Mouse (Mus musculus): ENCODE results near the gene Cyp2d9. TPM values are rescaled to one million over a fixed set of nuclear protein-coding genes. Genes with fewer than 3 reads are reported as not detected.
"Not testable (repeated sequence)": the region's sequence is repeated elsewhere in the genome, so short reads cannot be mapped to it uniquely, and the experiment has no call there.

Cyp2d9 gene
- not detected in 2 replicates for polyA plus RNA-seq (2016; fragmentation: Nextera tagmentation; extraction: Ambion mirVana)

- no peak within 1 kb of the TSS for H3K27ac ChIP-seq (ENCODE audit: poor library complexity, severe bottlenecking)
- H3K9ac ChIP-seq, result no peak within 1 kb of the TSS
- H3K36me3 ChIP-seq, result no peaks in the 10 kb centered on the region
- ATAC-seq (ENCODE audit: insufficient number of reproducible peaks, low FRiP score), result no peak
- H3K9me3 ChIP-seq (replicated peaks), result peaks cover 17% of the 10 kb centered on the region
- H3K27me3 ChIP-seq (replicated peaks), result no peaks in the 10 kb centered on the region
- no peak within 1 kb of the TSS for H3K4me3 ChIP-seq
- no peak within 1 kb of the TSS for H3K4me2 ChIP-seq
- no peaks in the 10 kb centered on the region for H3K4me1 ChIP-seq (replicated peaks)
These were observed at the start of gene Cyp2d9 for GRCm38 (mm10) chr15:82433137-82433536. Gene Cyp2d9 (plus strand): TSS chr15:82433437.

DNA sequence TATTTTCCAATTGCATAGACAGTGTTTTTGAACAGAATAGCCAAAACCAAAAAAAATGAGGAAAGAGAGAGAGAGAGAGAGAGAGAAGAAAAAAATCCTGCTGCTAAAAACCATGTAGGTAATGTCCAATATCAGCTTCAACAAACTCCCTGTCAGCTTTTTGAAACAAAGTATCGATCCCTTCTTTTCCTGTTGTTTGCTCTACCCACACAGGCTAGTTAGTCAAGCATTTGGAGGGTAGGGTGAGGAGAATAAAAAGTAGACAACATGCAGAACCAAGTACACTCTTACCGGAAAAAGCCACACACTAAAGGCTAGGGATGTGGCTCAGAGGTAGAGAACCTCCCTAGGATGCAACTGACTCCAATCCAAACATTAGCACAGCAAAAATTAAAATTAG, 47.5 kb upstream of the Cyp2d9 start:
- no peak overlapping the region for H3K27ac ChIP-seq (ENCODE audit: poor library complexity, severe bottlenecking)
- no peaks in the 10 kb centered on the region for H3K9me3 ChIP-seq (replicated peaks)
- no peaks in the 10 kb centered on the region for H3K36me3 ChIP-seq
- no peak overlapping the region for H3K9ac ChIP-seq
- H3K27me3 ChIP-seq (replicated peaks), result no peaks in the 10 kb centered on the region
- ATAC-seq (ENCODE audit: insufficient number of reproducible peaks, low FRiP score), result no peak
- H3K4me1 ChIP-seq (replicated peaks), result peaks cover 5% of the 10 kb centered on the region; the same call in 1 of the 2 replicates
- 81% methylated on average over 2 of the region's 2 CpGs for WGBS
- no peak overlapping the region for H3K4me2 ChIP-seq
- no peak overlapping the region for H3K4me3 ChIP-seq

- not testable (repeated sequence) for H3K9me3 ChIP-seq (replicated peaks); H3K36me3 ChIP-seq; H3K27ac ChIP-seq (ENCODE audit: poor library complexity, severe bottlenecking); H3K9ac ChIP-seq; H3K4me1 ChIP-seq (replicated peaks); ATAC-seq (ENCODE audit: insufficient number of reproducible peaks, low FRiP score); H3K4me3 ChIP-seq; H3K4me2 ChIP-seq; H3K27me3 ChIP-seq (replicated peaks)
- 88% methylated on average over 10 of the region's 10 CpGs for WGBS
These were observed 43.3 kb upstream of the Cyp2d9 start for GRCm38 (mm10) chr15:82389916-82390315.

GRCm38 (mm10) chr15:82393922-82394321, 39.3 kb upstream of the Cyp2d9 start, which contains the start of gene Cyp2d11:
Gene Cyp2d11 (minus strand): TSS chr15:82394022.
- H3K9ac ChIP-seq; H3K36me3 ChIP-seq; H3K9me3 ChIP-seq (replicated peaks); H3K27me3 ChIP-seq (replicated peaks); H3K4me2 ChIP-seq; ATAC-seq (ENCODE audit: insufficient number of reproducible peaks, low FRiP score); H3K4me1 ChIP-seq (replicated peaks); H3K27ac ChIP-seq (ENCODE audit: poor library complexity, severe bottlenecking); H3K4me3 ChIP-seq: not testable (repeated sequence)
- 74% methylated on average over 2 of the region's 2 CpGs for whole genome bisulfite sequencing

- H3K27me3 ChIP-seq (replicated peaks); H3K4me1 ChIP-seq (replicated peaks); H3K4me2 ChIP-seq; H3K9ac ChIP-seq; H3K27ac ChIP-seq (ENCODE audit: poor library complexity, severe bottlenecking); H3K9me3 ChIP-seq (replicated peaks); H3K4me3 ChIP-seq; H3K36me3 ChIP-seq; ATAC-seq (ENCODE audit: insufficient number of reproducible peaks, low FRiP score): not testable (repeated sequence)
- 75% methylated on average over 3 of the region's 3 CpGs for WGBS
These were observed 37.3 kb upstream of the Cyp2d9 start for GRCm38 (mm10) chr15:82395955-82396354.

- no peak overlapping the region for H3K4me3 ChIP-seq
- 58% methylated on average over 2 of the region's 2 CpGs for WGBS
- no peak overlapping the region for H3K4me2 ChIP-seq
- no peaks in the 10 kb centered on the region for H3K4me1 ChIP-seq (replicated peaks)
- no peaks in the 10 kb centered on the region for H3K27me3 ChIP-seq (replicated peaks)
- H3K9me3 ChIP-seq (replicated peaks), result no peaks in the 10 kb centered on the region
- no peak overlapping the region for H3K9ac ChIP-seq
- no peaks in the 10 kb centered on the region for H3K36me3 ChIP-seq
- no peak overlapping the region for H3K27ac ChIP-seq (ENCODE audit: poor library complexity, severe bottlenecking)
- ATAC-seq (ENCODE audit: insufficient number of reproducible peaks, low FRiP score), result no peak
These were observed 31.7 kb upstream of the Cyp2d9 start for GRCm38 (mm10) chr15:82401516-82401915.

DNA sequence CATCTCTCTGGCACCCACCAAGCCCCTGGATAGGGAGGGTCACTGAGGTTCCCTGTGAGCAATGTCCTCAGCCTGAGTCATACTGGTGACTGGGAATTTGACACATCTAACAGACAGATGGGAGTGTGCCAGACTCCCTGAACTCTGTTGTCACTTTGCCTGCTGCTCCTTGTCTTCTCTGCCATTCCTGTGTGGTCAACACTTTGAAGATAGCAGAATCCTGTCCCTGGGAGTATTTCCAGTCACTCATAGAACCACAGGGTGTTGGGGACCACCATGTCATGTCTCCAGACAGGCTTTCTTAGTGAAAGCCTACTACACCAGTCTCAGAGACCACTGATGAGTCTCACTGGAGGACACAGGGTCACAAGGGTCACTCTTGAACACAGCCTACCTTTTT, 31.1 kb upstream of the Cyp2d9 start:
- H3K27ac ChIP-seq (ENCODE audit: poor library complexity, severe bottlenecking), result no peak overlapping the region
- no peak overlapping the region for H3K4me2 ChIP-seq
- H3K9ac ChIP-seq, result no peak overlapping the region

DNA sequence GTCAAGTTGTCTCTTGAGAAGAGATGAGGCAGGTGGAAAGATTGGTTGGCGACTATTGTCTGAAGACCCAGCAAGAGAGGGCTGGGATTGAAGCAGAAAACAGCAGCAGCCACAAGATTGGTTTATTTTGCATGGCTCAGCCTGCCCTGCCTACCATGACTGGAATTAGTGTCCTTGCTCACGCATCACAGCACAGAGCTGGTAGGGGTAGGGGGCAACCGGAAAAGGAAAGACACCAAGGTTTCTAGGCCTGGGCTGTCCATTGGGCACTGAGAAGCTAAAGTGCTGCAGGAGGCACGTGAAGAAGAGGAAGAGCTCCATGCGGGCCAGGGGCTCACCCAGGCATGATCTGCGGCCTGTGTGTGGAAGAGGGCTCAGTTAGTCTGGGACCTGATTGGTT, 30.5 kb upstream of the Cyp2d9 start:
- no peak overlapping the region for H3K27ac ChIP-seq (ENCODE audit: poor library complexity, severe bottlenecking)
- H3K4me2 ChIP-seq, result no peak overlapping the region
- H3K9me3 ChIP-seq (replicated peaks), result no peaks in the 10 kb centered on the region
- WGBS, result 72% methylated on average over 6 of the region's 6 CpGs
- no peak for ATAC-seq (ENCODE audit: insufficient number of reproducible peaks, low FRiP score)
- no peaks in the 10 kb centered on the region for H3K4me1 ChIP-seq (replicated peaks)
- H3K27me3 ChIP-seq (replicated peaks), result no peaks in the 10 kb centered on the region
- H3K36me3 ChIP-seq, result no peaks in the 10 kb centered on the region
- H3K4me3 ChIP-seq, result no peak overlapping the region
- no peak overlapping the region for H3K9ac ChIP-seq

More for the DNA sequence above, 31.1 kb upstream of the Cyp2d9 start:
- H3K9me3 ChIP-seq (replicated peaks), result no peaks in the 10 kb centered on the region
- no peak overlapping the region for H3K4me3 ChIP-seq
- no peak for ATAC-seq (ENCODE audit: insufficient number of reproducible peaks, low FRiP score)
- H3K4me1 ChIP-seq (replicated peaks), result no peaks in the 10 kb centered on the region
- no peaks in the 10 kb centered on the region for H3K27me3 ChIP-seq (replicated peaks)
- no peaks in the 10 kb centered on the region for H3K36me3 ChIP-seq

DNA sequence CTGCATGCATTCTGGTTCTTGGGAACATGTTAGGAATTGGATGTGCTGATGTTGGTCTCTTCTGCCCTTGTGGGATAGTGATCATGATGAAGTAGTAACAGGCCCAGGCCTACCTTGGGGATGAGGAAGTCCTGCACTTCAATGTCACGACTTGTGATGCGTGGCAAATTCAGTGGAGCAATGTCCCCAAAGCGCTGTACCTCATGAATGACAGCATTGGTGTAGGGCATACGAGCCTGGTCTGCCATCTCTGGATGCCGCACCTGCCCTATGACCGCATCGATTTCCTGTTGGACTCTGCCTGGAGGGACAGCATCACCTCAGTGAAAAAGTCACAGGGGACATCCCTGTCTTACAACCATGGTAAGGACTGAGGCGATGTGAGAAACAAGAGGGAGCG, 29.6 kb upstream of the Cyp2d9 start:
- H3K4me2 ChIP-seq, result no peak overlapping the region
- H3K27me3 ChIP-seq (replicated peaks), result no peaks in the 10 kb centered on the region
- no peaks in the 10 kb centered on the region for H3K4me1 ChIP-seq (replicated peaks)
- no peak overlapping the region for H3K9ac ChIP-seq
- H3K36me3 ChIP-seq, result no peaks in the 10 kb centered on the region
- 84% methylated on average over 9 of the region's 9 CpGs for WGBS
- no peak for ATAC-seq (ENCODE audit: insufficient number of reproducible peaks, low FRiP score)
- no peak overlapping the region for H3K4me3 ChIP-seq
- no peak overlapping the region for H3K27ac ChIP-seq (ENCODE audit: poor library complexity, severe bottlenecking)
- H3K9me3 ChIP-seq (replicated peaks), result no peaks in the 10 kb centered on the region

DNA sequence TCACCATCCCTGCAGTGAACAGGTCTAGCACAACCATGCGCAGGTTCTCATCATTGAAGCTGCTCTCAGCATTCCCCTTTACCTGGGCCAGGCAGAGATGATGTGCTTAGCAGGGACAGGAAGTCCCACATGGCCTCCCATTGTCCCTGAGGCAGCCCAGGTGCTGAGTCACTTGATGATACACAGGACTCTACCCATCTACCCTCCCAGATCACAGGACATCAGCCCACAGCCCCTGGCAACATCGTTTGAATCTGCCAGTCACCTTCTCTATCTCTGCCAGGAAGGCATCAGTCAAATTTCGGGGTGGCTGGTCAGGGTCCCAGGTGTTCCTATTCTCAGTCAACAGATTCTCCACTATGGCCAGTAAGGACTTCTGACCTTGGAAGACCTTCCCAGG, 29.1 kb upstream of the Cyp2d9 start:
- H3K27ac ChIP-seq (ENCODE audit: poor library complexity, severe bottlenecking), result no peak overlapping the region
- H3K27me3 ChIP-seq (replicated peaks), result no peaks in the 10 kb centered on the region
- H3K9me3 ChIP-seq (replicated peaks), result no peaks in the 10 kb centered on the region
- 79% methylated on average over 3 of the region's 3 CpGs for WGBS
- H3K4me3 ChIP-seq, result no peak overlapping the region
- no peak overlapping the region for H3K9ac ChIP-seq
- H3K4me2 ChIP-seq, result no peak overlapping the region
- no peak for ATAC-seq (ENCODE audit: insufficient number of reproducible peaks, low FRiP score)
- H3K36me3 ChIP-seq, result no peaks in the 10 kb centered on the region
- H3K4me1 ChIP-seq (replicated peaks), result no peaks in the 10 kb centered on the region

DNA sequence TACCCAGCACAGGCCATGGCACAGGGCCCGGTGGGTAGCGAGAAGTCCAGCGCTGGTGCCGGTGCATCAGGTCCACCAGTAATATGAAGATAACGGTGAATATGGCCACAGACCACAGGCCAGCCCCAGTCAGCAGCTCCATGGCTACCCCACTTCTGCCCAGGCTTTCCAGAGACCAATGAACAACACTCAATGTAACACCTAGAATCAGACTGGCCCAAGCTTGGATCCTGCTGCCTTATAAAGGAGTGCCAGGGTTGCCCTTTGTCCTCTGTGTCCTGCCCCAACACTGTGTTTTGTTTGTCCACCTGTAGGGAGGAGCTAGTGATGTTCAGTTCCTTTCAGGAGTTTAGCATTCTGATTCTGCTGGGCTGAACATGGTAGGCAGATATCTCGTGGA, 26.3 kb upstream of the Cyp2d9 start, which contains the start of gene Cyp2d10:
Gene Cyp2d10, minus strand, starts transcription at position 215 of the 400 bp plus-strand sequence.
- Histone ChIP-seq H3K9ac (no peak within 1 kb of the TSS), H3K4me2 (no peak within 1 kb of the TSS), H3K36me3 (no peaks in the 10 kb centered on the region), H3K9me3 (replicated peaks) (no peaks in the 10 kb centered on the region), H3K27me3 (replicated peaks) (no peaks in the 10 kb centered on the region), H3K4me3 (no peak within 1 kb of the TSS), H3K4me1 (replicated peaks) (no peaks in the 10 kb centered on the region), H3K27ac (ENCODE audit: poor library complexity, severe bottlenecking) (no peak within 1 kb of the TSS)
- 88% methylated on average over 6 of the region's 6 CpGs for WGBS
- no peak for ATAC-seq (ENCODE audit: insufficient number of reproducible peaks, low FRiP score)

DNA sequence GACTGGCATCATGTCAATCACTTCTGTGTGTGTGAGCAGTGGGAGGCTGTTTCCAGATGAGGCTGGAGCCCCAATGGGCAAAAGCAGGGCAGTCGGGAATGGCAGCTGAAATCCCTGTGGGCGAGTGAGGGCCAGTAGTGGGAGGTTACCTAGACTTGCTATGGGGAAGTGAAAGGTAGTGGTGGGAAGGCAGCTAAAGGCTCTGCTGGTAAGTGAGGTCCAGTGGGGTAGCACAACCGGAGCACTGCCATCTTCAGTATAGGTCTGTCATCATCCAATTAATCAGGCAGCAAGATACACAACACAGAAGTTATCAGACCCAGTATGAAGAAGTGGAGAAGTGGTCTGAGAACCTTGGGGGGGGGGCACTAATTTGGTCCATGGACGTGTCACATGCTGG, 25.7 kb upstream of the Cyp2d9 start:
- Histone ChIP-seq H3K4me3 (no peak overlapping the region), H3K36me3 (no peaks in the 10 kb centered on the region), H3K4me2 (no peak overlapping the region), H3K4me1 (replicated peaks) (no peaks in the 10 kb centered on the region), H3K9me3 (replicated peaks) (no peaks in the 10 kb centered on the region), H3K27ac (ENCODE audit: poor library complexity, severe bottlenecking) (no peak overlapping the region), H3K27me3 (replicated peaks) (no peaks in the 10 kb centered on the region), H3K9ac (no peak overlapping the region)
- ATAC-seq (ENCODE audit: insufficient number of reproducible peaks, low FRiP score), result no peak
- WGBS, result 72% methylated on average over 4 of the region's 4 CpGs

Measured in heart, embryonic 12.5 days (tissue).